Mouse (Mus musculus): ENCODE measurements around the gene Pnkd.

DNA sequence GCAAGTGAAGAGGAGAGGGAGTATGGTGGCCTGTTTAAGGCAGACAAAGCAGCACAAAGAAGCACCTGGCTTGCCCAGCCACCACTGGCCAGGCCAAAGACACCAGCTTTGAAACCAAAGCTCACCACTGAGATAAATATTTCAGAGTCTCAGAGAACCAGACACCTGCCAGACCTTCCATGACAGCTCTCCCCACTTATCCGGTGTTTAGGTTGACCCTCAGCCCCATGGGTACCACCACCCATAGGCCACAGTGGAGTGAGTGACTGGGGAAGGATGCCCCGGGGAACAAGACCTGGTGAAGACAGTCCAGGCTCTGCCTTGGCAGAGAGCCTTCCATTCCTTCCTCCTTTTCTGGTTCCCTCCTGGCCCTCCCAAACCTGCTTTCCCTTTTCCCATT, 18.1 kb downstream of the Pnkd start:
- TF ChIP-seq POLR2A (IDR thresholded peaks at IDR 0.05; ENCODE audit: control insufficient read depth, extremely low read depth, insufficient read depth, low read length, poor library complexity) (no peak), CTCF (IDR thresholded peaks at IDR 0.05; ENCODE audit: borderline replicate concordance, control insufficient read depth, extremely low read depth, insufficient read depth, low read length, poor library complexity) (no peak)

Measured in thymus, adult 2 months (tissue).